Mouse (Mus musculus) heart, postnatal 0 days (tissue): ENCODE measurements around the gene Tshz2.
"Not testable (repeated sequence)": the region's sequence is repeated elsewhere in the genome, so short reads cannot be mapped to it uniquely, and the experiment has no call there.

Source experiments
- CTCF ChIP-seq: IDR thresholded peaks from 2 replicates; pipeline ENCODE4 v1.5.1; 2016; ENCODE audit warnings: antibody characterized with exemption, control low read depth, low read depth
- EP300 ChIP-seq: IDR thresholded peaks from 2 replicates; pipeline ENCODE4 v1.6.1; 2016; ENCODE audit warnings: antibody characterized with exemption, low read depth

DNA sequence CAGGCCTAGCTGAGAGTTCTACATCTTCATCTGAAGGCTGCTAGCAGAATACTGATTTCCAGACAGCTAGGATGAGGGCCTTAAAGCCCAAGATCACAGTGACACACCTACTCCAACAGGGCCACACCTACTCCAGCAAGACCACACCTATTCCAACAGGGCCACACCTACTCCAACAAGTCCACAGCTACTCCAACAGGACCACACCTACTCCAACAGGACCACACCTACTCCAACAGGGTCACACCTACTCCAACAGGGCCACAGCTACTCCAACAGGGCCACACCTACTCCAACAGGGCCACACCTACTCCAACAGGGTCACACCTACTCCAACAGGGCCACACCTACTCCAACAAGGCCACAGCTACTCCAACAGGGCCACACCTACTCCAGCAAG lies 224.2 kb downstream of the Tshz2 start:
- not testable (repeated sequence) for TF ChIP-seq CTCF, EP300
